Mouse (Mus musculus): ENCODE measurements around the gene Shank2.

DNA sequence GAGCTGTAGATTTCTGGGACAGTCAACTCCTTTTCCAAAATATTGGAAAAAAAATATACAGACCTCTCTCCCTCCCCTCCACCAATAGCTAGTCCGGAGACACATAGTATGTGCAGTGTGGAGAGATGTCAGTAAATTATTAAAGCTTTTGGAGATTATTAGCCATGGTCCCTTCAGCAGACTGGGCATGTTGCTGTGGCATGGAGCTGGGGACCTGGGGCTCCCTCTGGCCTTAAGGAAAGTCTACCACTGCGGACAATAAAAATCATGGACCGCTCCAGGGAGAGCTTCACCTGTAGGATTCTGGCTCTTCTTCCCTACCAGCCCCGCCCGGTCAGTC is 24.3 kb upstream of the Shank2 start:
- TF ChIP-seq CTCF (conservative IDR thresholded peaks at IDR 0.05 in 1 of 2, IDR thresholded peaks at IDR 0.05 in 1 of 2; ENCODE audit: low read depth in 2 of 2, low read length in 2 of 2): no peak
- TF ChIP-seq POLR2A (IDR thresholded peaks at IDR 0.05; ENCODE audit: low read depth, low read length): no peak
- TF ChIP-seq PAX5 (IDR thresholded peaks at IDR 0.05; ENCODE audit: low read length): no peak
- no peak for TF ChIP-seq MEF2A (IDR thresholded peaks at IDR 0.05; ENCODE audit: borderline replicate concordance, low read depth, low read length)
- TF ChIP-seq CHD1 (IDR thresholded peaks at IDR 0.05; ENCODE audit: low read depth, low read length): no peak
- TF ChIP-seq MAFK (IDR thresholded peaks at IDR 0.05; ENCODE audit: insufficient replicate concordance, low read length): no peak
